Mouse (Mus musculus) hematopoietic stem cell, adult 5-6 weeks (primary cell): ENCODE results near the gene Fbxl18. TPM values are rescaled to one million over a fixed set of nuclear protein-coding genes. Genes with fewer than 3 reads are reported as not detected.
A peak's percentile ranks its signal among the peaks of the same experiment; 100 is the strongest.

Experiments used
- ATAC-seq, 2 experiments: fragments of 125-278 bp in 1 of 2; replicated peaks in 1 of 2; 2 replicates each; pipeline ENCODE4 v1.8.0; 2016 to 2017; ENCODE audit warnings: inconsistent platforms in 2 of 2, mild to moderate bottlenecking in 2 of 2, moderate number of reproducible peaks in 2 of 2, low read depth in 1 of 2, moderate TSS enrichment in 1 of 2; ENCODE audit not compliant: low FRiP score in 2 of 2, poor library complexity in 2 of 2, severe bottlenecking in 2 of 2, insufficient read depth in 1 of 2, low TSS enrichment in 1 of 2
- total RNA-seq: library from RNA; stranded (forward); fragments of 172-1452, 232-1000 nt; gene quantifications from 2 replicates; pipeline ENCODE4 v1.2.3, GENCODE M21; 2017

Gene Fbxl18
- total RNA-seq, 1 experiment from 2014 or later: 1.8 TPM

DNA sequence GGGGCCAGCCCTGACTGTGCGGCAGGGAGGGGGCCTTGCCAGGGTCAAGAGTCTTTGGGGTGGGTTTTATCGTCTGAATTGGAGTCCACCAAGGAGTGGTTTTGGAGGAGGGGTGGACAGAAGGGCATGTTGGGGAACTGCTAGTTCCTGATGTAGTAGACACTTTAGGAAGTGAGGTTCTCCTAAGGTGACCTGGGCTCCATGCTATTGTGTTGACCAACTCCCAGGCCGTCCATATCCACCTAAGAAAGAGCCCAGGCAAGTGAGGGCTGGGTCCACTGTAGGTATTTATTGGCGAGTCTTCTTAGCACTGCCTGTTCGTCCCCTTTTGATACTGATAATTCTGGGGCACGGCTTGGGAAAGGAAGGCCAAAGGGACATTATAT, 25.8 kb upstream of the Fbxl18 start:
- no peak; a peak in 2 of 4 replicates for ATAC-seq

DNA sequence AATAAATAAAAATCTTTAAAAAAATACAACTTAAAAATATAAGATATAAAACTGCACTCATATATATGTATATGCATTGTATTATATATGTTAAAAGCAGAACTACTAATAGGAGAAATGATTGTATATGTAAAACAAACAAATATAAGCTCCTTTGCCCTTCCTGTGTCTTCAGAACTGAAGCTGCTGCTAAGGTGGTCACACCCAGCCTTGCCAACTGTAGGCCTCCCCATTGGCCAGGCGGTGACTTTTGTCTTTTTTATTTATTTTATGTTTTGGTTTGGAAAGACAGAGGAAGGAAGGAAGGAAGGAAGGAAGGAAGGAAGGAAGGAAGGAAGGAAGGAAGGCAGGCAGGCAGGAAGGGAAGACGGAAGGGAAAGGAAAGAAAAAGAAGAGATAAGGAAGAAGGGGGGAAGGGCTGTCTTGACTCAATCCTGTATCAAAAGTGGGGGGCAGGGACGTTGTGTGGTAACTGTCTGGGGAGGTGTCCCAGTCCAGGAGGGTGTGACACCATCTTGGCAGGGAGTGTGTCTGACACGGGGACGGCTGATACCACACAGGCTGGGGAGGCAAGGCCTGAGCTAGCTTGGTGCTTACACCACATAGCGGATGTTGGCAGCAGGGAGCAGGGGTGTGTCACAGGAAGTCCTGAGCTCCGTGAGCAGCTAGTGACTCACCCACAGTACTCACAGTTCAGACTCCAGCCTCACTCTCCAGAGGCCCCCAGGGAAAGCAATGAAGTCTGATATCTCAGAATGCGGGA, 25.3 kb upstream of the Fbxl18 start:
- peak; percentile 99 for ATAC-seq

DNA sequence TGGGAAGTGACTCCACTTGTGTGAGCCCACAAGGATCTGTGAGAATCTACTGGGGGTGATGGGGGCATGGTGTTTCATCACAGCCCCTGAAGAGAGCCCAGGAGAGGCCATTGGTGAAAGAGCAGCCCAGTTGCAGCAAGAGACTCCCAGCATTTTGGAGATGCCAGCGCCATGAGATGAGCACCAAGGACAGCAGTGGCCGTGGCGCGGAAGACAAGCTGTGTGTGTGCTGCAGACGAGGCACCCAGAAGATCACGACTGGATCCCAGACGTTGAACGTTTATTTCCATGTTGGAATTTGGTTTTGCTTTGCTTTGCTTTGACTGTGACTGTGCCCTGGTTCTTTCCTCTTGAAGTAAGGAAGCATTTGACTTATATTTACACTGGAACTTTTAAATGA, 22.2 kb upstream of the Fbxl18 start:
- no peak for ATAC-seq

GRCm38 (mm10) chr5:142916593-142916992, 21.4 kb upstream of the Fbxl18 start:
- ATAC-seq: no peak

DNA sequence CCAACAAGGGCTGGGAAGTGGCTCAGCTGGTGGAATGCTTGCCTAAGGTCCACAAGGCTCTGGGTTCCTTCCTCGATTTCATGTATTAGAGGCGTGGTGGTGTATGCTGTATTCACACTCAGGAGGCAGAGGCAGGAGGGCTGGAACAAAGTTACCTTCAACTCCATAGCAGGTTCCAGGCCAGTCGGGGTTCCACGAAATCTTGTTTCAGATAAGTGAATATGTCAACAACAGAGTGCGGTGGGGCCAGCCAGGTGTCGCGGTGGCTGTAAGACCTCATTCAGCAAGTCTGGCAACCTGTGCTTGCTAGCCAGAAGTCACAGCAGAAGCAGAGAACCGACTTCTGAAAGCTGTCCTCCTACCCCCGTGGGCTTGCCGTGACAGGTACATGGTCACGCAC, 20.0 kb upstream of the Fbxl18 start:
- ATAC-seq: no peak

DNA sequence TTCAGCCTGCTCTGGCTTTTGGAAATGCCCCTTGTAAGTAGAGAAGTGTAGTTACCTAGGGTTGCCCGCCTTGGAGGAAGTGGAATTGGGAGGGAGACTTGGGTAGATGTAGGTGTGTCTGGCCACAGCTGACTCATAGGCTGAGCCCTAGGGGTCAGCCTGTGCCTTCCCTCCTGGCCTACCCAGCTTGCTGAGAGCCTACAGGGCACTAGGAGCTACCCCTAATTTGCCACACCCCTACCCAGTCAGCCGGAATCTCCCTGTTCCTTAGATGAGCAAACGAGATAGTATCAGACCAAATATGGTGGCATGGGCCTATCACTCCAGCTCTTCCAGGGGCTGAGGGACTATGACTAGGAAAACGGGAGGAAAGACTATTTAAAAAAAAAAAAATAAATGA, 17.5 kb upstream of the Fbxl18 start:
- ATAC-seq: no peak

- no peak for ATAC-seq
Measured at GRCm38 (mm10) chr5:142912320-142912719, 17.1 kb upstream of the Fbxl18 start.

DNA sequence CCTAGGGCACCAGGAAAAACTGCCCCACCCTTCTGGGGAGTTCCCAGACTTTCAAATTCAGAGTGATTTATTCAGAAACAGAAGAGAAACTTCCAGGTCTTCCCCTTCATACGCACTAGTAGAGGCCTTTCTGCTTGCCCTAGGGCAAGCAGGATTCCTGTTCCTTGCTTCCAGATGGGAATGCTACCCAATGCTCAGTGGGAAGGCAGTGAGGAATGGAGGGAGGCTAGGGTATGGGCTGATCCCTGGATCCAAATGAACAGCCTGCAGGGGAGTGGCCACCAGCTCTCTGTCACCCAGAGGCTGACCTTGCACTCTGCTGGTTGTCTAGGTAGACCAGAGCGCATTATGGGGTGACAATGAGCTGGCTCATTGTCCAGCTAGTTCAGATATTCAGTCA, 16.4 kb upstream of the Fbxl18 start:
- ATAC-seq: no peak

DNA sequence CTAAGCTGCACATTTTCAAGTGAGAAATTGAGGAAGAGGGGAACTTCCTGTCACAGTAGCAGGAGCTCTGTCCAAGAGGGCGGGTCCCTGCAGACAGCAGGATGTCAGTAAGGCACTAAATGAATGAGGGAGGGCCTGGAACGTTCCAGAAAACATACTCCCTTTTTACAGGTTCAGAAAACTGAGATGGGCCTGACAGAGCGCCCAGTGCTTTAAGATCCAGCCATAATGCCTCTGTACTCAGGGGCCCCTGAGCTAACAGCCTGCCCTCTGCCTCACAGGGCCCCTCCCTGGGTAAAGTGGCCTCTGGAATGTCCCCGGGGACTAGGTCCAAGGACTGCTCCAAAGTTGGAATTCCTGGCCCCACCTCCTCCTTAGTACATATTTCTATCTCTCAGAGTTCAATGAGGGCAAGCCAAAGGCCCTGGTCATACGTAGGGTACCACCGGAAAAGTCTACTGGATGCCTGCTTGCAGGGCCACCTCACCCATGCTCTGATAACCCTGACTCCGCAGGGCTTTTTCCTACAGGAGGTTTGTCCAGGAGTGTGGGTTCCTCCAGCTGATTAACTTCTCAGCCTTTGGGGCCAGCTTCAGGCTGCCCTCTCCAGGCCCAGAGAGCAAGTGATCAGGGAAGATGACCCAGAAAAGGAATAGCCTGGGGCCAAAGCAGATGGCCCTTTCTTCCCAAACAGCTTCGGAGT, 14.5 kb upstream of the Fbxl18 start:
- no peak for ATAC-seq

DNA sequence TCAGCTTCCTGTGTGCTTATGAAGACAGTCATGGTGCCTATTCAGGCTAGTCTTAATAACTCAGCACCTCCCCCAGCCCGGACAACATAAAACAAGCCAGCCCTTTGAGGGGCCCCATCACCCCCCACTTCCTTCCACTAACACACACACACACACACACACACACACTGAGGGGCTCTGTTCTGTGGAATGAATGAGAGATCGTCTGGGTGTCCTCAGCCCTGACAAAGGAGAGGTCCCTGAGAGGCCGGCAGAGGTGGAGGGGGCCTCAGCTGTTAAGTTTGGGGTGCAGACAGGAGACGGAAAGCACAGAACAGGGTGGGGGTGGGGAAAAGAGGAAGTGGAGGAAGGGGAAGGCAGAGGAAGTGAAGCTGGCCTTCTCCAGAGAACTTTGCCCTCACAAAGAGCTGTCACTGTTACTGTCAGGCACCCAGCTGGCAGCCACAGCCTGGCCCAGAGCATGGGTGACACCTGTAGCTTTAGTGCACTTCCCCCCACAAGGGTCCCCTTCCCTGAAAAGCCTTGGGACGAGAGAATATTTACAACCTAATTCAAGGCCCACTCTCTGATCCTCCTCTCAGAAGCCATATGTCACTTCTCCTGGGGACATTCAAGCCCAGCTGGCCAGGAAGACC, 13.8 kb upstream of the Fbxl18 start:
- ATAC-seq: peak; percentile 8 to 12; a peak in 2 of 4 replicates

DNA sequence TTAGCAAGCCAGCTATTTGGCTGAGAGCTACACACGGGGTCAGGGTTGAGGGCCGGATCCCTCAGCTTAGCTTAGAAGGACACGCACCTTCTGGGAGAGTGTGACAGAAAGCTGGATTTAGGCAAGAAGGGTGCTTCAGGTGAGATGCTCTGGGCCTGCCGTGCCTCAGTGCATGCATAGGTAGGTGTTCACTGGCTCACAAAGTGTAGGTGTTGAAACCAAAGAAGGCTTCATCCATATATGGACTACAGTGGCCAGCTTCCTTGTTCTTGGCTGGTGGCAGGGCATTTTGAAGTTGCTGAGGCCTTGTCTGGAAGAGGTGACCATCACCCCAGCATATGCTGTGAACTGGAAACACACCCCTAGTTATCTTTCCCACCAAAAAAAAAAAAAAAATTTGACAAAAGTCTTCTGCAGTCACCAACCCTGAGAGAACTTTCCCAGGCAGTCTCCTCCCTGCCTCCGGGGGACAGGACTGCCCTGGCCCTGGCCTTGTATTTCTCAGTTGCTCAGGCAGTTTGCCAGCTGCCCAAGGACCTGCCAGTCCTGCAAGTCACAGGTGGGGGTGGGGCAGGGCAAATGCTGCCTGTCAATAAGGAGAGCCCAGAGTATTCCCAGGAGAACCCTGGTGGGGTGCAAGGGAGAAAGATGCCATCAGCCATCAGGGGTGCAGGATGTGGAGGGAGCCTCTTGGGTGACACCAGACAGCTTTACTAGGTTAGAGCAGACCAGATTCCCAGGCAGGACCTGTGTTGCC, 12.8 kb upstream of the Fbxl18 start:
- ATAC-seq: no peak

GRCm38 (mm10) chr5:142907048-142907802, 12.0 kb upstream of the Fbxl18 start:
- ATAC-seq: no peak

GRCm38 (mm10) chr5:142906532-142907047, 11.4 kb upstream of the Fbxl18 start, which contains the start of gene Actb:
Gene Actb (minus strand): TSS chr5:142906754.
- ATAC-seq: peak; percentile 57 to 66

DNA sequence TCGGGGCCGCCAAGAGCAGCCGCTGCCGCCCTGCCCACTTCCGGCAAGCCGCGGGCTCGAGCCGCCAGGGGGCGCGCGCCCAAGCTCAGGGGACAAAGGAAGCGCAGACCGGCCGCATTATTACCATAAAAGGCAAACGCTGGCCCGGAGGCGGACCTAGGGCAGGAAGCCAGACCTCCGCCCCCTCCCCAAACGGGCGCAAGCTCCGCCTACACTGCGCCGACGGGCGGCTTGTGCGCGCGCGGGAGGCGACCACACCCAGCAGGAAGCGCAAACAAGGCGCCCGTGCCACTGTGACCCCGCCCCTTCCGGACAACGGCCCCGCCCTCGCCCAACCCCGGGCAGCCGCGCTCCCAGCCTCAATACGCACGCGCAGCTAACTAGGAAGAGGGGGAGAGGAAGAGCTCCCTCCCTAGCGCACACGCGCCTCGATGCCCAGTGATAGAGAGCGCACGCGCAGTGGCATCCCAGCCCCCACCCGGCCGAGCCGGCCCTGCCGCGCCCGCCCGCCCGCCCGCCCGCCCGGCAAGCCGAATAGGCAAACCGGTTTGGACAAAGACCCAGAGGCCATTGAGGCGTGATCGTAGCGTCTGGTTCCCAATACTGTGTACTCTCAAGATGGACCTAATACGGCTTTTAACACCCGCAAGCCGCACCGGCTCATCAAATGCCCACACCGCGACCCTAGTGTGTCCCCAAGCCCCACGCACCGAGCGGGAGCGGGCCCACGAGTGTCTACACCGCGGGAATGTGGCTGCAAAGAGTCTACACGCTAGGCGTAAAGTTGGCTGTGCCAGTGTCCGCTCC, 10.7 kb upstream of the Fbxl18 start:
- peak; percentile 22 to 61 for ATAC-seq

DNA sequence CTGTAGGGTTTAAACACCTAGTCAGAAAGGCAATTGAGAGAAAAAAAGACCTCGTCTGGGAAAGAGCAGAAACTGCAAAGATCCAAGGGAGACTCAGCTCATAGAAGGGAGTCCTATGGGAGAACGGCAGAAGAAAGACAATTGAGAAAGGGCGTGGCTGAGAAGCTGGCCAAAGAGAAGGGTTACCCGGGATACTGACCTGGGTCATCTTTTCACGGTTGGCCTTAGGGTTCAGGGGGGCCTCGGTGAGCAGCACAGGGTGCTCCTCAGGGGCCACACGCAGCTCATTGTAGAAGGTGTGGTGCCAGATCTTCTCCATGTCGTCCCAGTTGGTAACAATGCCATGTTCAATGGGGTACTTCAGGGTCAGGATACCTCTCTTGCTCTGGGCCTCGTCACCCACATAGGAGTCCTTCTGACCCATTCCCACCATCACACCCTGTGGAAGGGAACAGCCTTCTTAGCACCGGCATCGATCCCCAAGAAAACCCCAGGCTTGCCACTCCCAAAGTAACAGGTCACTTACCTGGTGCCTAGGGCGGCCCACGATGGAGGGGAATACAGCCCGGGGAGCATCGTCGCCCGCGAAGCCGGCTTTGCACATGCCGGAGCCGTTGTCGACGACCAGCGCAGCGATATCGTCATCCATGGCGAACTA, 9.9 kb upstream of the Fbxl18 start:
- no peak for ATAC-seq
